Mouse (Mus musculus) hindbrain, embryonic 14.5 days (tissue): ENCODE measurements around the gene Chrd. TPM values are rescaled to one million over a fixed set of nuclear protein-coding genes. Genes with fewer than 3 reads are reported as not detected.

Experiments
- ATAC-seq: fragments of 200-750 bp; cut with Nextera tagmentation; 2 replicates; pipeline ENCODE4 v1.8.0; 2017; ENCODE audit warnings: moderate number of reproducible peaks, mild to moderate bottlenecking, moderate TSS enrichment, moderate library complexity; ENCODE audit not compliant: low FRiP score
- DNase-seq: peaks from one replicate; pipeline ENCODE4 v3.0.0-alpha.2; 2015; ENCODE audit warnings: low spot score
- H3K27ac ChIP-seq: fragments of 300-500 bp; sonication (generic); 2 replicates; pipeline ENCODE4 v1.5.1; 2014; ENCODE audit warnings: mild to moderate bottlenecking, moderate library complexity
- H3K27me3 ChIP-seq: fragments of 300-500 bp; sonication (generic); 2 replicates; pipeline ENCODE4 v1.6.1; 2014; ENCODE audit warnings: mild to moderate bottlenecking, low read length, mixed read lengths; ENCODE audit not compliant: control insufficient read depth, insufficient read depth
- H3K36me3 ChIP-seq: fragments of 300-500 bp; sonication (generic); replicated peaks from 2 replicates; pipeline ENCODE4 v1.6.1; 2014; ENCODE audit not compliant: control insufficient read depth, insufficient read depth
- H3K4me1 ChIP-seq: fragments of 300-500 bp; sonication (generic); replicated peaks from 2 replicates; pipeline ENCODE4 v1.6.1; 2014; ENCODE audit warnings: antibody characterized with exemption, low read length, mixed read lengths; ENCODE audit not compliant: control insufficient read depth, insufficient read depth
- H3K4me2 ChIP-seq: fragments of 300-500 bp; sonication (generic); replicated peaks from 2 replicates; pipeline ENCODE4 v1.6.1; 2014; ENCODE audit warnings: mild to moderate bottlenecking, moderate library complexity
- H3K4me3 ChIP-seq: fragments of 300-500 bp; sonication (generic); replicated peaks from 2 replicates; pipeline ENCODE4 v1.5.1; 2014; ENCODE audit warnings: mild to moderate bottlenecking, low read length
- H3K9ac ChIP-seq: fragments of 300-500 bp; sonication (generic); 2 replicates; pipeline ENCODE4 v1.6.1; 2014
- H3K9me3 ChIP-seq: fragments of 300-500 bp; sonication (generic); 2 replicates; pipeline ENCODE4 v1.6.1; 2016; ENCODE audit warnings: low read length; ENCODE audit not compliant: control insufficient read depth
- WGBS: fragments of 180-500 bp; shearing (Covaris S2); extraction: QIAGEN DNeasy Blood & Tissue Kit; methylation state at CpG from one replicate; pipeline ENCODE4 v1.1.7; 2014; 5-methylcytosine and 5-hydroxymethylcytosine counted together
- polyA plus RNA-seq: library from polyadenylated mRNA; unstranded; fragments of >200 nt; fragmentation: Nextera tagmentation; extraction: Ambion mirVana; gene quantifications from 2 replicates; pipeline ENCODE4 v1.2.1, GENCODE M21; 2014

Chrd gene
- polyA plus RNA-seq, result 5.4 and 7.3 TPM in 2 replicates

DNA sequence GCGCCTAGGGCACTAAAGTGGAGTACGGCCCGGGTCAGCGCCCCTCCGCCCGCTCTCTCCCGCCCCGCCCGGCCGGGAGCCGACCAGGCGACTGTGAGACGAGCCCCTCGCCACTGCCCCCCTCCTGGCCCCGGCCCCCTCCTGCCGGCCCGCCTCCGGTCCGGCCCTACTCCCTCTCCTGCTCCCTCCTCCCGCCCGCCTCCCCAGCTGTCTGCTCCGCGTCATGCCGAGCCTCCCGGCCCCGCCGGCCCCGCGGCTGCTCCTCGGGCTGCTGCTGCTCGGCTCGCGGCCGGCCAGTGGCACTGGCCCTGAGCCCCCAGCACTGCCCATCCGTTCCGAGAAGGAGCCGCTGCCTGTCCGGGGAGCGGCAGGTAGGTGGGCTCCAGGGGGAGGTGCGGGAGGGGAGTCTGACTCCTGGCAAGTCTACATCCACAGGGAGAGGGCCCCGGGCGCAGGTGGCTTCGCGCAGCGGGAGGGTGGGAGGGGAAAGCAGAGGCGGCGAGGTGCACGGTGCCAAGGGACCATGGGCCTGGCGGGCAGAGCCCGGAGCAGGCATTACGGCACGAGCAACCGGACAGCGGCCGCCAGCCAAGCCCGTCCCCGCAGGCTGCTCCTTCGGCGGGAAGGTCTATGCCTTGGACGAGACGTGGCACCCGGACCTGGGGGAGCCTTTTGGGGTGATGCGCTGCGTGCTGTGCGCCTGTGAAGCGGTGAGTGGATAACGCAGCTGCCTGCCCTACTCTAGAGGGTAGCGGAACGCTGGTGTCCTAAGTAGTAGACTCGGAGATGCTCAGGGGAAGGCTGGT is at the start of gene Chrd:
Gene Chrd (plus strand): TSS at position 203 of the 806 bp plus-strand sequence.
- DNase-seq (peak; percentile 54), ATAC-seq (peak; percentile 81)
- H3K4me1 ChIP-seq, result peaks cover 16% of the 10 kb centered on the region
- H3K27me3 ChIP-seq, result peaks cover 10% of the 10 kb centered on the region
- peak within 1 kb of the TSS; percentile 87 for H3K4me2 ChIP-seq
- peak within 1 kb of the TSS; percentile 89 for H3K9ac ChIP-seq
- no peaks in the 10 kb centered on the region for H3K9me3 ChIP-seq
- under 1% methylated on average over 61 of the region's 70 CpGs for WGBS
- 0 out of 2 replicates have a peak, but pooled peaks cover 13% of the 10 kb centered on the region for H3K36me3 ChIP-seq
- H3K27ac ChIP-seq, result peak within 1 kb of the TSS; percentile 83
- peak within 1 kb of the TSS; percentile 81 for H3K4me3 ChIP-seq

DNA sequence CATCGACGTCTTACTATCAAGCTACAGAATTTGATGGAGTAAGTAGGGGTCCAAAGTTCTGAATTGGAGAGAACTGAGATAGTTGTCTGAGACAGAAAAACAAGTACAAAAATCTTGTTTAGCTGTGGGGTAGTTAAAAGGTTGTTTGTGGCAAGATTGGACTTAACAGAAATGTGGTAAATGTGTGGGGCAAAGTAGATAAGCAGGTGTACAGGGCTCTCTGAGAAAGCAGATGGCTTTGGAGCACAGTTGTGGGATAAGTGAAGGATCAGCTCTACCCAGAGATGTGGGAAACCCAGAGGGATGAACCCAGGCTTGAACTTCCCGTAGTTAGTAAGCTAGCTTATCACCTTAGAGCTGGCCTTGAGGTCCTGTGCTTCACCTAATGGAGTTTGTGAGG is 42.2 kb upstream of the Chrd start:
- Histone ChIP-seq H3K4me1 (peaks cover 25% of the 10 kb centered on the region), H3K4me2 (no peak overlapping the region), H3K27me3 (no peaks in the 10 kb centered on the region), H3K27ac (no peak overlapping the region), H3K36me3 (peaks cover 69% of the 10 kb centered on the region), H3K9ac (no peak overlapping the region), H3K4me3 (no peak overlapping the region), H3K9me3 (no peaks in the 10 kb centered on the region)
- 92% methylated on average over 3 of the region's 3 CpGs for WGBS
- no peak for DNase-seq
- ATAC-seq, result no peak

DNA sequence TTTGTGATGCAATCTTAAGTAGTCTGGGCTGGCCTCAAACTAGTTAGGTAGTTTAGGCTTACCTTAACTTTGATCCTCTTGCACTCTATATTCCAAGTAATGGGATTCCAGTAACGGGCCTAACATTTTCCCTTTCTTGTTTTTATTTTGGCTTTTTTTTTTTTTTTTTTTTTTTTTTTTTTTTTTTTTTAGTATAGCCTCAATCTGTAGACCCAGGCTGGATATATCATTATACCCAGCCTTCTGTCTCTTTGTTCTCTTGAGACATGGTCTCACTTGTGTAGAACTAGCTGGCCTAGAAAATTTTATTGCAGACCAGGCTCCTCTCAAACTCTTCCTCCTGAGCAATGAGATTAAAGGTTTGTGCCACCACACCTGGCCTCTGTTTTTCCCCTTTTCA is 41.3 kb upstream of the Chrd start:
- no peak overlapping the region for H3K4me3 ChIP-seq
- H3K27ac ChIP-seq, result no peak overlapping the region
- DNase-seq (no peak), ATAC-seq (no peak)
- H3K9ac ChIP-seq, result no peak overlapping the region
- H3K9me3 ChIP-seq, result no peaks in the 10 kb centered on the region
- 82% methylated on average over 1 of the region's 1 CpGs for WGBS
- H3K4me1 ChIP-seq, result peaks cover 33% of the 10 kb centered on the region
- H3K4me2 ChIP-seq, result no peak overlapping the region
- peaks cover 61% of the 10 kb centered on the region for H3K36me3 ChIP-seq
- no peaks in the 10 kb centered on the region for H3K27me3 ChIP-seq

DNA sequence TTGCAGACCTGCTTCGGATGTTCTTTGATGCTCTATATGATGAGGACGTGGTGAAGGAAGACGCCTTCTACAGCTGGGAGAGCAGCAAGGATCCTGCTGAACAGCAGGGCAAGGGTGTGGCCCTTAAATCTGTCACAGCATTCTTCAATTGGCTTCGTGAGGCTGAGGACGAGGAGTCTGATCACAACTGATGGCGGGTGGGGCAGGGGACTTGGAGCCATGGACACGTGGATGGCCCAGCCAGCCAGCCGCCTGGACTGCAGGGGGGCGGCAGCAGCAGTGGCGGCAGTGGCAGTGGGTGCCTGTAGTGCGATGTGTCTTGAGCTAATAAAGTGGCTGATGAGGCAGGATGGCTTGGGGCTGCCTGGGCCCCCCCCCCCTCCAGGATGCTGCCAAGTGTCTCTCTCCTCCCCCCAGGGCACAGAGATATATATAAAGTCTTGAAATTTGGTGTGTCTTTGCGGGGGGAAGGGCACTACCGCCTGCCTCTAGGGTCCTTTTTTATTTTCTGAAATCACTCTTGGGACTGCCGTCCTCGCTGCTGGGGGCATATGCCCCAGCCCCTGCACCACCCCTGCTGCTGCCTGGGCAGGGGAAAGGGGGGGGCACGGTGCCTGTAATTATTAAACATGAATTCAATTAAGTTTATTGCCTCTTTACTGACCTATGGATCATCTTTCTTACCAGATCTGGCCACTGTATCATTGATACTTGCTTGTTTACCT is 40.5 kb upstream of the Chrd start:
- peaks cover 53% of the 10 kb centered on the region for H3K36me3 ChIP-seq
- peaks cover 38% of the 10 kb centered on the region for H3K4me1 ChIP-seq
- ATAC-seq, result no peak; the same call in 1 of the 2 replicates
- H3K27me3 ChIP-seq, result no peaks in the 10 kb centered on the region
- no peak for DNase-seq
- H3K4me3 ChIP-seq, result peak overlapping the region; percentile 63
- peak overlapping the region; percentile 79; the same call in 1 of the 2 replicates for H3K9ac ChIP-seq
- peak overlapping the region; percentile 97 for H3K27ac ChIP-seq
- peak overlapping the region; percentile 79; the same call in 1 of the 2 replicates for H3K4me2 ChIP-seq
- no peaks in the 10 kb centered on the region for H3K9me3 ChIP-seq
- WGBS, result 38% methylated on average over 16 of the region's 16 CpGs

DNA sequence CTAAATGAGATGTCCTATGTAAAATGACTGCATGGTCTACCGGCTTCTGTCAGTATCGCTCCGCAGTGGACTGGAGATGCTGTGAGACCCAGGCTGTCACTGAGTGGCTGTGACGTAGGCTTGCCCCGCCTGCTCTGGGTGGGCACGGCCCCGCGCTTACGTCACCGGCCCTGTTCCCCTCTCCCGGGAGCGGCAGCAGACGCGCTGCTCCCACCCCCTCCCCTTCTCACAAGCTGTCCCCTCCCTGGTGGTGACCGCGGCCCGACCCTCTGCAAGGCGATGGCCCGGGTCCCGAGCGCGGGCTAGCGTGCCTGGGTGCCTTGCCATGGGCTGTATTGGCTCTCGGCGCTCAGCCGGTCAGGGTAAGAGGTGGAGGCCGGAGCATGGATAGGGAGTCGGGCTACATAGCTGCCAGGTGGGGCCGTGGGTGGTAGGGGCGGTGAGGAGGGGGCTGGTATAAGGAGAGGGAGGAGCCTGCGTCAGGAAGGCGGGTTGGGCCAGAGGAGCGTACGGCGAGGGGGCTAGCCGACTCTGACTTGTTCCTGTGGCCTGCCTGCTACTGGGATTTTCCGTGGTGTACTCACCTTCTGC is 39.7 kb upstream of the Chrd start, which contains the start of gene Fam131a:
Gene Fam131a (plus strand): TSS at position 131 of the 591 bp plus-strand sequence.
- H3K9me3 ChIP-seq, result no peaks in the 10 kb centered on the region
- H3K4me3 ChIP-seq, result peak within 1 kb of the TSS; percentile 63
- H3K9ac ChIP-seq, result peak within 1 kb of the TSS; percentile 79
- peaks cover 40% of the 10 kb centered on the region for H3K4me1 ChIP-seq
- H3K27me3 ChIP-seq, result no peaks in the 10 kb centered on the region
- peak within 1 kb of the TSS; percentile 97 for H3K27ac ChIP-seq
- WGBS, result under 1% methylated on average over 36 of the region's 37 CpGs
- peaks cover 45% of the 10 kb centered on the region for H3K36me3 ChIP-seq
- DNase-seq (peak; percentile 95), ATAC-seq (peak; percentile 95)
- peak within 1 kb of the TSS; percentile 79 for H3K4me2 ChIP-seq

DNA sequence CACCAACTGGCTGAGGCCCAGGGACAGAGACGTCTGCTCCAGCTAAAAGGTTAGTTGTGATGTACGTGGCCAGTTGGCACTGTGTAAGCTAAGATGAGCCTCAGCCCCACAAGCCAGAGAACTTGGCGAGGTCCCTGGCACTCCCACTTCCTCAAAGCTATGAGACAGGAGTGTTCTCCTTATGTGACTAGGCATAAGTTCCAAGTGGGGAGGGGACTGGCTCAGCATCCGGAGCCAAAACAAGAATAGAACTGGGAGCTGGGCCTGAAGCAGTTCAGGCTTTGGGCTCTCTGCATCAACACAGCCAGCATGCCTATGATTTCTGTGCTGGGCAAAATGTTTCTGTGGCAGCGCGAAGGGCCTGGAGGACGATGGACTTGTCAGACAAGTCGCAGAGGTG is 38.1 kb upstream of the Chrd start:
- Histone ChIP-seq H3K9ac (no peak overlapping the region), H3K36me3 (peaks cover 40% of the 10 kb centered on the region), H3K4me1 (peaks cover 40% of the 10 kb centered on the region), H3K4me3 (no peak overlapping the region), H3K27me3 (no peaks in the 10 kb centered on the region), H3K27ac (no peak overlapping the region; the same call in 1 of the 2 replicates), H3K4me2 (peak overlapping the region; percentile 68; the same call in 1 of the 2 replicates), H3K9me3 (no peaks in the 10 kb centered on the region)
- no peak for DNase-seq
- WGBS, result 67% methylated on average over 8 of the region's 8 CpGs
- no peak for ATAC-seq

DNA sequence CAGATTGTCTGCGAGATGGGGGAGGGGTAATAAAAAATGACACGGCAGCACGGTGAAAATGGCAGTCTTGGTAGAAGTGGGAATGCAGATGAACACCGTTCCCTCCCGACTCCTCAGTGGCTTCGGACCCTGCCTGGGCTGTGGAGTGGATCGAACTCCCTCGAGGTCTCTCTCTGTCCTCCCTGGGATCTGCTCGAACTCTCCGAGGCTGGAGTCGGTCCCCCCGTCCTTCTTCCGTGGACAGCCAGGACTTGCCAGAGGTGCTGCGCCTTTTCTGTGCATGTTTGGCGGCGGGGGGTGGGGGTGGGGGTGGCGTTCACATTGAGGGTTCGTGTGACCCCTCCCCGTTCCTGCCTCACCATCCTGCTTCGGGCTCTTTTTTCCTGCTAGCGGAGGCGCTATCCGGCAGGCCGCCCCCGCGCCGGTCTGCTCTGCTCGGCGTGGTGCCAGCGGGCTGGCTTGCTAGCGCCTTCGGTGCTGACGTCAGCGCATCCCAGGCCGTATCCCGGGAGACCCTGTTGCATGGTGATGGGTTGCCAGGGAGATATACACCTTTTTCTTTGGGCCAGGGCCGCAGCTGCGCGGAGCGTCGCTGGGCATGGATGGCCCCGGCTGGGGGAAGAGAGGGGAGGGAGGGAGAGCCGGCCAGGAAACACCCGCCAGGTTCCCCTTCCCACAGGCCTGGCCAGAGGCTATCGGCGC is 37.2 kb upstream of the Chrd start:
- Histone ChIP-seq H3K4me2 (peak overlapping the region; percentile 68), H3K27ac (peak overlapping the region; percentile 86), H3K9me3 (no peaks in the 10 kb centered on the region), H3K27me3 (no peaks in the 10 kb centered on the region), H3K4me3 (peak overlapping the region; percentile 41), H3K36me3 (peaks cover 38% of the 10 kb centered on the region), H3K9ac (peak overlapping the region; percentile 66), H3K4me1 (peaks cover 40% of the 10 kb centered on the region)
- ATAC-seq (peak; percentile 79), DNase-seq (peak; percentile 93)
- 1% methylated on average over 45 of the region's 46 CpGs for WGBS

DNA sequence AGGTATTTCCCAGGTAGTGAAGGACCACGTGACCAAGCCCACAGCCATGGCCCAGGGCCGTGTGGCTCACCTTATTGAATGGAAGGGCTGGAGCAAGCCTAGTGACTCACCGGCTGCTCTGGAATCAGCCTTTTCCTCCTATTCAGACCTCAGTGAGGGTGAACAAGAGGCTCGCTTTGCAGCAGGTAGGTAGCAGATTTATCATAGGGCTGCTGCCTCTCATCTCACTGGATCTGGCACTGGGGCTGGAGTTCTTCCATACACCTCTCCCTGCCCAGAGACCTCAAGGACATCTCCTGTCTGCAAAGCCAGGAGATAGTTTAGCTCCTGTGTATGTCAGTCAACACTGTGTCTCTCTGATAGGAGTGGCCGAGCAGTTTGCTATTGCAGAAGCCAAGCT is 33.7 kb upstream of the Chrd start:
- H3K4me3 ChIP-seq, result no peak overlapping the region
- H3K36me3 ChIP-seq, result peaks cover 31% of the 10 kb centered on the region
- DNase-seq (no peak), ATAC-seq (no peak)
- no peaks in the 10 kb centered on the region for H3K9me3 ChIP-seq
- peaks cover 41% of the 10 kb centered on the region for H3K4me1 ChIP-seq
- H3K27ac ChIP-seq, result no peak overlapping the region
- H3K4me2 ChIP-seq, result no peak overlapping the region
- H3K27me3 ChIP-seq, result no peaks in the 10 kb centered on the region
- H3K9ac ChIP-seq, result no peak overlapping the region
- WGBS, result 85% methylated on average over 5 of the region's 5 CpGs
